In the genomic region with DNA sequence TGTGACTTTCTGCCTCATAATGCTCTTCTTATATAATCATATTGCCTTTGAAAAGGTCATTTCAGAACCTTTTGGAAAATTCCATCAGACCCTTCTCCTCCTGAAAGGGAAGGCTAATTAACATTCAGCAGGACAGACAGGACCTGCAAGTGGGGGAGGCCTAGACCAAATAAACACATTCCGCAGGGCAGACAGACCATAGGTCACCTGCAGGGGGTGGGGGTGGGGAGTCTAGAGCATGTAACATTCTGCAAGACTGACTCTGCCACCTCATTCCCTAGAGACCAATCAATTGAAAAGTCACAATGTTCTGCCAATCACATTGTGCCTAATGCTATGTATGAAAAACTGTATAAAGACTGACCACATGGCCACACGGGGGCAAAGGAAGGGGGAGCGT, we compare ENCODE assay signal across 22 mouse cellular contexts.
DNase-seq lines count a peak whose midpoint lies in the region; ATAC-seq and TF ChIP-seq lines count a peak whose summit lies in the region.
"Had no signal": no experiment of that assay in that cellular context is flagged by ENCODE, and none has a peak within 500 bp of the region (broad histone marks: within the 10 kb centered on the region; RNA-seq: fewer than 3 reads in every experiment).

No protein-coding gene starts in this region.

- 0 out of 2 replicates have a peak, but pooled peaks have one; percentile 51 for ATAC-seq in liver, embryonic 13.5 days (ENCODE audit: low read depth)
- ATAC-seq in megakaryocyte-erythroid progenitor cell, adult 5-6 weeks (replicated peaks; ENCODE audit: low FRiP score, low TSS enrichment, poor library complexity, severe bottlenecking): no peak
- no peak for ATAC-seq in forebrain, embryonic 11.5 days (replicated peaks; ENCODE audit: low FRiP score)
- ATAC-seq: forebrain, embryonic 16.5 days had no signal

- H3K27ac ChIP-seq in kidney, adult 2 months (ENCODE audit: insufficient read depth, low read depth, low read length): no peak overlapping the region
- H3K27ac ChIP-seq in ES-Bruce4 (ENCODE audit: insufficient read depth, low read length): no peak overlapping the region
- no peak overlapping the region for H3K27ac ChIP-seq in liver, embryonic 13.5 days
- no peak overlapping the region for H3K27ac ChIP-seq in forebrain, embryonic 11.5 days (ENCODE audit: low read depth, low read length)
- H3K27ac ChIP-seq: hindbrain, embryonic 14.5 days; kidney, postnatal 0 days; left cerebral cortex, adult 2 months; liver, embryonic 15.5 days had no signal

- WGBS in kidney, adult 2 months: 49% methylated on average over 3 of the region's 3 CpGs
- WGBS in liver, embryonic 13.5 days (ENCODE audit: insufficient replicate concordance): 62% methylated on average over 3 of the region's 3 CpGs
- 72% methylated on average over 3 of the region's 3 CpGs for WGBS in forebrain, embryonic 11.5 days

- H3K4me1 ChIP-seq in kidney, adult 2 months (ENCODE audit: control insufficient read depth, insufficient read depth, low read length): no peaks in the 10 kb centered on the region
- H3K4me1 ChIP-seq in ES-Bruce4 (ENCODE audit: control insufficient read depth, insufficient read depth, low read length): no peaks in the 10 kb centered on the region
- H3K4me1 ChIP-seq in liver, embryonic 13.5 days (replicated peaks): no peaks in the 10 kb centered on the region
- H3K4me1 ChIP-seq in forebrain, embryonic 11.5 days (replicated peaks; ENCODE audit: control insufficient read depth, insufficient read depth, low read length): no peaks in the 10 kb centered on the region
- H3K4me1 ChIP-seq: heart, embryonic 12.5 days; liver, embryonic 15.5 days had no signal

- H3K36me3 ChIP-seq in kidney, adult 2 months (ENCODE audit: control insufficient read depth, insufficient read depth, low read length): no peaks in the 10 kb centered on the region
- H3K36me3 ChIP-seq in ES-Bruce4 (ENCODE audit: control insufficient read depth, insufficient read depth, low read length, poor library complexity, severe bottlenecking): no peaks in the 10 kb centered on the region
- no peaks in the 10 kb centered on the region for H3K36me3 ChIP-seq in liver, embryonic 13.5 days
- H3K36me3 ChIP-seq in forebrain, embryonic 11.5 days (ENCODE audit: control insufficient read depth, insufficient read depth, low read length): no peaks in the 10 kb centered on the region
- H3K36me3 ChIP-seq: heart, embryonic 12.5 days; liver, embryonic 15.5 days had no signal

- H3K4me3 ChIP-seq in kidney, adult 2 months (ENCODE audit: insufficient read depth, low read depth, low read length): no peak overlapping the region
- no peak overlapping the region for H3K4me3 ChIP-seq in ES-Bruce4 (ENCODE audit: low read depth, low read length)
- no peak overlapping the region for H3K4me3 ChIP-seq in liver, embryonic 13.5 days (replicated peaks)
- H3K4me3 ChIP-seq in forebrain, embryonic 11.5 days (ENCODE audit: low read depth, low read length): no peak overlapping the region
- H3K4me3 ChIP-seq: heart, embryonic 12.5 days; left cerebral cortex, adult 2 months; liver, embryonic 15.5 days had no signal

- DNase-seq in kidney, adult 2 months: peak; percentile 30
- DNase-seq in kidney, adult 18-20 months: no peak
- peak; percentile 2 for DNase-seq in embryo, embryonic 11 days
- DNase-seq in liver, embryonic 13.5 days: no peak
- DNase-seq in urinary bladder, adult 18-20 months (ENCODE audit: low spot score in 2 of 2): no peak
- no peak for DNase-seq in forebrain, embryonic 11.5 days (ENCODE audit: low spot score)
- DNase-seq: adrenal gland, adult 2 months; cerebellum, adult 11-12 months; cerebellum, postnatal 14 days; gastrocnemius, postnatal 14 days; heart, adult 18-20 months; heart, postnatal 10 days; lung, postnatal 14 days had no signal

- no peak overlapping the region for H3K4me2 ChIP-seq in liver, embryonic 13.5 days
- H3K4me2 ChIP-seq in forebrain, embryonic 11.5 days (ENCODE audit: low read depth, low read length, severe bottlenecking): no peak overlapping the region
- H3K4me2 ChIP-seq: heart, embryonic 12.5 days; hindbrain, embryonic 14.5 days; liver, embryonic 15.5 days had no signal

- H3K9me3 ChIP-seq in ES-Bruce4 (replicated peaks; ENCODE audit: control insufficient read depth, insufficient read depth, low read length, poor library complexity, severe bottlenecking): no peaks in the 10 kb centered on the region
- H3K9me3 ChIP-seq in liver, embryonic 13.5 days (replicated peaks): no peaks in the 10 kb centered on the region
- no peaks in the 10 kb centered on the region for H3K9me3 ChIP-seq in forebrain, embryonic 11.5 days (ENCODE audit: control insufficient read depth, low read length)
- H3K9me3 ChIP-seq: heart, embryonic 12.5 days; liver, embryonic 15.5 days had no signal

- TF ChIP-seq POLR2A in kidney, adult 2 months (IDR thresholded peaks at IDR 0.05; ENCODE audit: low read depth, low read length): no peak
- TF ChIP-seq POLR2A in ES-Bruce4 (IDR thresholded peaks at IDR 0.05; ENCODE audit: insufficient read depth, low read length): no peak

- H3K27me3 ChIP-seq in kidney, adult 2 months (replicated peaks; ENCODE audit: control insufficient read depth, insufficient read depth, low read length): no peaks in the 10 kb centered on the region
- no peaks in the 10 kb centered on the region for H3K27me3 ChIP-seq in ES-Bruce4 (ENCODE audit: control insufficient read depth, insufficient read depth, low read length, poor library complexity, severe bottlenecking)
- H3K27me3 ChIP-seq in liver, embryonic 13.5 days: no peaks in the 10 kb centered on the region
- no peaks in the 10 kb centered on the region for H3K27me3 ChIP-seq in forebrain, embryonic 11.5 days (ENCODE audit: control insufficient read depth, insufficient read depth, low read length)
- H3K27me3 ChIP-seq: CH12.LX; heart, embryonic 12.5 days; liver, embryonic 15.5 days had no signal

- no peak for TF ChIP-seq CTCF in kidney, adult 2 months (conservative IDR thresholded peaks at IDR 0.05; ENCODE audit: insufficient read depth, insufficient read length, low read depth, low read length)
- TF ChIP-seq CTCF in ES-Bruce4 (IDR thresholded peaks at IDR 0.05; ENCODE audit: low read depth, low read length): no peak

- TF ChIP-seq EP300 in ES-Bruce4 (IDR thresholded peaks at IDR 0.05; ENCODE audit: insufficient read depth, low read depth, low read length): 0 out of 2 replicates have a peak, but pooled peaks have one; percentile 9

- no peak overlapping the region for H3K9ac ChIP-seq in ES-Bruce4 (ENCODE audit: low read depth, poor library complexity, severe bottlenecking)
- no peak overlapping the region for H3K9ac ChIP-seq in liver, embryonic 13.5 days
- no peak overlapping the region for H3K9ac ChIP-seq in forebrain, embryonic 11.5 days (ENCODE audit: low read length)
- H3K9ac ChIP-seq: heart, embryonic 12.5 days; hindbrain, embryonic 14.5 days; liver, embryonic 15.5 days had no signal

Comparison
In these comparisons a context has a peak if more than half of its experiments do, and no peak if none do; other contexts are left out.
1. DNase-seq: peak in kidney, adult 2 months (single experiment) and embryo, embryonic 11 days (single experiment); none in kidney, adult 18-20 months (single experiment), liver, embryonic 13.5 days (single experiment), urinary bladder, adult 18-20 months (0 of 2) and forebrain, embryonic 11.5 days (single experiment).